Mouse (Mus musculus) heart, postnatal 10 days (tissue): ENCODE measurements around the gene Pclaf. TPM values are rescaled to one million over a fixed set of nuclear protein-coding genes. Genes with fewer than 3 reads are reported as not detected.

Experiments
- total RNA-seq, 2 experiments: library from RNA; stranded (reverse); gene quantifications; 2 replicates each; pipeline ENCODE4 v1.2.3; 2021

Pclaf gene
- total RNA-seq, 2 experiments from 2014 or later = 12.4 to 12.6 TPM

Other genes starting within 250 kb of the Pclaf start
- gene Oaz2, start 222.2 kb upstream of the Pclaf start, total RNA-seq = 100 to 1,000 TPM; 269 to 276 TPM
- gene Zfp609, start 62.7 kb upstream of the Pclaf start, total RNA-seq = 10 to 100 TPM; 34.4 to 36.7 TPM
- 10 to 100 TPM; 21.1 to 21.4 TPM for gene Trip4, start 18.6 kb downstream of the Pclaf start, total RNA-seq
- gene Csnk1g1, start 18.7 kb downstream of the Pclaf start, total RNA-seq = 10 to 100 TPM; 15.3 to 18.6 TPM
- 100 to 1,000 TPM; 262 to 272 TPM for gene Ppib, start 170.0 kb downstream of the Pclaf start, total RNA-seq
- 1 to 10 TPM in 1 of 2 experiments, under 1 TPM in 1; 0.81 to 1.1 TPM for gene Snx22, start 179.5 kb downstream of the Pclaf start, total RNA-seq
- 10 to 100 TPM; 38.5 to 41.3 TPM for gene Snx1, start 236.3 kb downstream of the Pclaf start, total RNA-seq
- gene Ciao2a, start 236.4 kb downstream of the Pclaf start, total RNA-seq = 10 to 100 TPM; 84.0 to 85.4 TPM